Mouse (Mus musculus) forelimb bud, embryonic 11.5 days (tissue): ENCODE data around the gene Rhoj.
A peak's percentile ranks its signal among the peaks of the same experiment; 100 is the strongest.

ENCODE experiments used
- DNase-seq: peaks from one replicate; pipeline ENCODE4 v3.0.0-alpha.2; 2012; ENCODE audit warnings: low read depth, low spot score

Rhoj gene

GRCm38 (mm10) chr12:75307961-75308951, at the start of gene Rhoj:
Gene Rhoj (plus strand): TSS chr12:75308322.
- DNase-seq, result peak; percentile 69

- no peak for DNase-seq
These were observed 36.4 kb upstream of the Rhoj start for GRCm38 (mm10) chr12:75271726-75272125.

GRCm38 (mm10) chr12:75275730-75276129, 32.4 kb upstream of the Rhoj start:
- no peak for DNase-seq

GRCm38 (mm10) chr12:75277425-75277824, 30.7 kb upstream of the Rhoj start:
- DNase-seq, result no peak

GRCm38 (mm10) chr12:75280502-75280901, 27.6 kb upstream of the Rhoj start:
- no peak for DNase-seq

- no peak for DNase-seq
These were observed 24.9 kb upstream of the Rhoj start for GRCm38 (mm10) chr12:75283226-75283625.

- DNase-seq, result no peak
These were observed 22.0 kb upstream of the Rhoj start for GRCm38 (mm10) chr12:75286166-75286565.

GRCm38 (mm10) chr12:75290524-75290923, 17.6 kb upstream of the Rhoj start:
- DNase-seq, result no peak

- DNase-seq, result no peak
These were observed 16.6 kb upstream of the Rhoj start for GRCm38 (mm10) chr12:75291556-75291955.

GRCm38 (mm10) chr12:75292939-75293338, 15.2 kb upstream of the Rhoj start:
- DNase-seq, result no peak

GRCm38 (mm10) chr12:75299865-75300264, 8.3 kb upstream of the Rhoj start:
- DNase-seq, result no peak

- no peak for DNase-seq
These were observed 4.0 kb upstream of the Rhoj start for GRCm38 (mm10) chr12:75304132-75304531.

GRCm38 (mm10) chr12:75309756-75310155, 1.6 kb downstream of the Rhoj start:
- DNase-seq, result no peak

GRCm38 (mm10) chr12:75310766-75311165, 2.6 kb downstream of the Rhoj start:
- DNase-seq, result no peak

GRCm38 (mm10) chr12:75311879-75312278, 3.8 kb downstream of the Rhoj start:
- no peak for DNase-seq

GRCm38 (mm10) chr12:75313992-75314391, 5.9 kb downstream of the Rhoj start:
- no peak for DNase-seq

GRCm38 (mm10) chr12:75315851-75316250, 7.7 kb downstream of the Rhoj start:
- DNase-seq, result no peak

- DNase-seq, result no peak
These were observed 12.4 kb downstream of the Rhoj start for GRCm38 (mm10) chr12:75320441-75320925.

- DNase-seq, result no peak
These were observed 13.1 kb downstream of the Rhoj start for GRCm38 (mm10) chr12:75321189-75321588.

GRCm38 (mm10) chr12:75329188-75329587, 21.1 kb downstream of the Rhoj start:
- no peak for DNase-seq

- DNase-seq, result no peak
These were observed 31.8 kb downstream of the Rhoj start for GRCm38 (mm10) chr12:75339894-75340293.

- DNase-seq, result no peak
These were observed 32.2 kb downstream of the Rhoj start for GRCm38 (mm10) chr12:75340331-75340730.

- DNase-seq, result no peak
These were observed 40.4 kb downstream of the Rhoj start for GRCm38 (mm10) chr12:75348551-75348950.
